Mouse (Mus musculus) right cerebral cortex, postnatal 25 days (tissue): ENCODE data around the gene Fam217a.
"Not testable (repeated sequence)": the region's sequence is repeated elsewhere in the genome, so short reads cannot be mapped to it uniquely, and the experiment has no call there.

Experiments
- DNase-seq: peaks from one replicate; pipeline ENCODE4 v3.0.0; 2022

Gene Fam217a

DNA sequence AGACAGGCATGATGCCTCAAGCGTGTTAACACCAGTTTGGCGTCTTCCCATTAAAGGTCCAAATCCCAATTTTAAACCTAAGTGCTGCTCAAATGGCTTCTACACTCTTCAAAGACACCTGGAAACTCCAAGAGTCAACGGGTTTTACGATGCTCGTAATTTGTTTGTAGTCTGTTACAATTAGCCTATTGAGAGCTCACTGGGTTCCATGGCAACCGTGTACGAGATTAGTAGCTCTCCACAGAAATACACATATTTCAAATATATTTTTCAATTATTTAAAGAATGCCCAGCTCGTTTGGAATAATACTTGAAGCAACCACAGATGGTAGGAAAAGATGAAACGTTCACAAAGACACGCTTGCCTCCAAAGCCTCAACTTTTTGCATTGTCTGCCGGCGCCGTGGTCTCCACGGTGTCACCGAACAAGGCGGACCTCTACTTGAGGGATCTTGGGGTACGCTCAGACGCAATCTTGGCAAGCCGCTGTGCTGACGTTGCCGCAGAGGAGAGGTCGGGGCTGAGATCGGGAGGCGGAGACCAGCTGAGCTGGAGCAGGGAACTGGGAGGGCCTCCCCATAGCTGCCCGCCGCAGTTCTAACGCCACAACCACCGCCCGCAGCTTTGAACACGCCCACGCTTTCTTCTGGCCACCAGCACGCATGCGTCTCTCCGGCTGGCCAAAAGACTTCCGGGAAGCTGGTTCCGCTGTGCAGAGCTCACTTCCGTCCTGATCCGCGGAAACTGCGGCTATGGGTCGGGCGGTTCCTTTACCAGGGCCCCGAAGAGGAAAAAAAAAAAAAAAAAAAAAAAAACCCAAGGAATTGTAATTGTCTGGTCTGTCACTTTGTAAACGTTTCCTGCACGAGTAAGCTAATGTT lies 50.1 kb downstream of the Fam217a start:
- DNase-seq, result peak; percentile 93

DNA sequence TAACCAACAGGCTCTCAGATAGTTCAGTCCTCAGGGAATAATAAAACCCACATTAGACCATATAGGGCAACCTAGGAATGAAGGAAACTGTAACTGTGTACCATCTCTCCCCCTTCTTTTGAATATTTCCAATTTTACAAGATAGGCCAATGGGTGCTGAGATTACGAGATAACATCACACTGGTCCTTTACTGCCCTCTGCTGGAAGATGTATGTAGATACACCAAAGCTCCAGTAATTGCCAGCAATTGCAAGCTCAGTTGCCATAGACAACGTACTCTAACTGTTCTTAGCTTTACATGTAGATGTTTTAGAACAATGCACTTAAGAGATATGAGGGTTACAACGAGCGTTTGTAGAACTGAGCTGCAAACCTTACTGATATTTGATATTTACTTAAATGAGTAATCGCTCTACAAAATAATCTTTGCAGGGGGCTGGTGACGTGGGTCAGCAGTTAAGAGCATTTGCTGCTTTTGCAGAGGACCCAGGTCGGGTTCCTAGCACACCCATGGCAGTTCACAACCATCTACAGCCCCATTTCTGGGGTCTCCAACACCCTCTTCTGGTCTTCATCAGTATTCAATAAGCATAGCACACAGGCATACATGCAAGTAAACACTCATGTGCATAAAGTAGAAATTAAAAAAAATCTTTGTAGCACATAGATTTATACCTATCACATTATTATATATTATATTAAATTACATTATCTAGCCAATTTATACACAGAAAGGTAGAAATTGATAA lies 59.5 kb downstream of the Fam217a start:
- peak; percentile 20 for DNase-seq

DNA sequence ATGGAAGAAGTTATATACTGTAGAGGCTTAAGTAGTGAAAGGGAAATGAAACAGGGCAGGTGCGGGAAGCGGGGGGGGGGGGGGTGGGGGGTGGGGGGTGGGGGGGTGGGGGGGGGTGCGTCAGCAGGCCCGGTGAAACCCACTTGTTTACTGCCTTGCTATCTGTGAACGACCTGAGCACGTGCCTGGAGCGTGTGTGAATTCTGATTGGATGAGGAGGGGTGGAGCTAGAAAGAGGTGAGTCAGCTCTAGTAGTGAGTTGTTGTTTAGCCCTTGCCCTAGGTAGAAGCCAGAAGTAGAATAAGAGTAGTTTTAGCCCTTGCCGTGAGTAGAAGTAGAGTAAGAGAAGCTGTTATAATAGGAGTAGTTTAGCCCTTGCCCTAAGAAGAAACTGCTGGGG lies 62.9 kb downstream of the Fam217a start:
- DNase-seq, result not testable (repeated sequence)
